Mouse (Mus musculus): ENCODE measurements around the gene Nrg3. TPM values are rescaled to one million over a fixed set of nuclear protein-coding genes. Genes with fewer than 3 reads are reported as not detected.

The Nrg3 gene
- polyA plus RNA-seq, 1 experiment, result not detected

- Histone ChIP-seq H3K4me1 (ENCODE audit: control insufficient read depth, insufficient read depth, low read length) (no peaks in the 10 kb centered on the region), H3K4me3 (replicated peaks; ENCODE audit: extremely low read depth, low read depth, low read length) (no peak overlapping the region)
- TF ChIP-seq CTCF (IDR thresholded peaks at IDR 0.05; ENCODE audit: insufficient read depth, low read length) (no peak), POLR2A (IDR thresholded peaks at IDR 0.05; ENCODE audit: borderline replicate concordance, extremely low read depth, low read depth, low read length) (no peak)
- 72% methylated on average over 1 of the region's 1 CpGs for WGBS
- DNase-seq, result no peak
Observed at GRCm38 (mm10) chr14:38594297-38594696, 878.6 kb downstream of the Nrg3 start.

GRCm38 (mm10) chr14:38576796-38577195 lies 896.1 kb downstream of the Nrg3 start:
- 84% methylated on average over 3 of the region's 3 CpGs for WGBS
- Histone ChIP-seq H3K4me1 (ENCODE audit: control insufficient read depth, insufficient read depth, low read length) (no peaks in the 10 kb centered on the region), H3K4me3 (replicated peaks; ENCODE audit: extremely low read depth, low read depth, low read length) (no peak overlapping the region)
- DNase-seq, result no peak
- TF ChIP-seq POLR2A (IDR thresholded peaks at IDR 0.05; ENCODE audit: borderline replicate concordance, extremely low read depth, low read depth, low read length) (no peak), CTCF (IDR thresholded peaks at IDR 0.05; ENCODE audit: insufficient read depth, low read length) (no peak)

GRCm38 (mm10) chr14:38568184-38568583 lies 904.7 kb downstream of the Nrg3 start:
- WGBS, result 67% methylated on average over 1 of the region's 1 CpGs
- no peak for DNase-seq
- TF ChIP-seq POLR2A (IDR thresholded peaks at IDR 0.05; ENCODE audit: borderline replicate concordance, extremely low read depth, low read depth, low read length) (no peak), CTCF (IDR thresholded peaks at IDR 0.05; ENCODE audit: insufficient read depth, low read length) (no peak)
- Histone ChIP-seq H3K4me1 (ENCODE audit: control insufficient read depth, insufficient read depth, low read length) (no peaks in the 10 kb centered on the region), H3K4me3 (replicated peaks; ENCODE audit: extremely low read depth, low read depth, low read length) (no peak overlapping the region)

GRCm38 (mm10) chr14:38566182-38566581 lies 906.7 kb downstream of the Nrg3 start:
- no peak for DNase-seq
- TF ChIP-seq CTCF (IDR thresholded peaks at IDR 0.05; ENCODE audit: insufficient read depth, low read length) (no peak), POLR2A (IDR thresholded peaks at IDR 0.05; ENCODE audit: borderline replicate concordance, extremely low read depth, low read depth, low read length) (no peak)
- H3K4me3 ChIP-seq (replicated peaks; ENCODE audit: extremely low read depth, low read depth, low read length), result no peak overlapping the region
- no peaks in the 10 kb centered on the region for H3K4me1 ChIP-seq (ENCODE audit: control insufficient read depth, insufficient read depth, low read length)
- WGBS, result 82% methylated on average over 3 of the region's 3 CpGs

GRCm38 (mm10) chr14:38554636-38555035 lies 918.3 kb downstream of the Nrg3 start:
- WGBS, result 69% methylated on average over 1 of the region's 1 CpGs
- H3K4me3 ChIP-seq (replicated peaks; ENCODE audit: extremely low read depth, low read depth, low read length), result no peak overlapping the region
- no peaks in the 10 kb centered on the region for H3K4me1 ChIP-seq (ENCODE audit: control insufficient read depth, insufficient read depth, low read length)
- DNase-seq, result no peak
- TF ChIP-seq CTCF (IDR thresholded peaks at IDR 0.05; ENCODE audit: insufficient read depth, low read length) (no peak), POLR2A (IDR thresholded peaks at IDR 0.05; ENCODE audit: borderline replicate concordance, extremely low read depth, low read depth, low read length) (no peak)

GRCm38 (mm10) chr14:38547257-38547656 lies 925.6 kb downstream of the Nrg3 start:
- H3K4me3 ChIP-seq (replicated peaks; ENCODE audit: extremely low read depth, low read depth, low read length), result no peak overlapping the region
- 71% methylated on average over 2 of the region's 2 CpGs for WGBS
- TF ChIP-seq CTCF (IDR thresholded peaks at IDR 0.05; ENCODE audit: insufficient read depth, low read length) (no peak), POLR2A (IDR thresholded peaks at IDR 0.05; ENCODE audit: borderline replicate concordance, extremely low read depth, low read depth, low read length) (no peak)
- no peak for DNase-seq
- H3K4me1 ChIP-seq (ENCODE audit: control insufficient read depth, insufficient read depth, low read length), result no peaks in the 10 kb centered on the region

- no peak for DNase-seq
- WGBS, result 75% methylated on average over 1 of the region's 1 CpGs
- no peaks in the 10 kb centered on the region for H3K4me1 ChIP-seq (ENCODE audit: control insufficient read depth, insufficient read depth, low read length)
- TF ChIP-seq POLR2A (IDR thresholded peaks at IDR 0.05; ENCODE audit: borderline replicate concordance, extremely low read depth, low read depth, low read length) (no peak), CTCF (IDR thresholded peaks at IDR 0.05; ENCODE audit: insufficient read depth, low read length) (no peak)
- no peak overlapping the region for H3K4me3 ChIP-seq (replicated peaks; ENCODE audit: extremely low read depth, low read depth, low read length)
Observed at GRCm38 (mm10) chr14:38535181-38535580, 937.7 kb downstream of the Nrg3 start.

- H3K4me3 ChIP-seq (replicated peaks; ENCODE audit: extremely low read depth, low read depth, low read length), result no peak overlapping the region
- TF ChIP-seq CTCF (IDR thresholded peaks at IDR 0.05; ENCODE audit: insufficient read depth, low read length), result no peak
- TF ChIP-seq POLR2A (IDR thresholded peaks at IDR 0.05; ENCODE audit: borderline replicate concordance, extremely low read depth, low read depth, low read length), result no peak
- no peaks in the 10 kb centered on the region for H3K4me1 ChIP-seq (ENCODE audit: control insufficient read depth, insufficient read depth, low read length)
- no peak for DNase-seq
Observed at GRCm38 (mm10) chr14:38533495-38533894, 939.4 kb downstream of the Nrg3 start.

GRCm38 (mm10) chr14:38516232-38516631 lies 956.7 kb downstream of the Nrg3 start:
- H3K4me3 ChIP-seq (replicated peaks; ENCODE audit: extremely low read depth, low read depth, low read length), result no peak overlapping the region
- no peak for DNase-seq
- no peak for TF ChIP-seq CTCF (IDR thresholded peaks at IDR 0.05; ENCODE audit: insufficient read depth, low read length)
- no peak for TF ChIP-seq POLR2A (IDR thresholded peaks at IDR 0.05; ENCODE audit: borderline replicate concordance, extremely low read depth, low read depth, low read length)
- WGBS, result 56% methylated on average over 5 of the region's 5 CpGs
- no peaks in the 10 kb centered on the region for H3K4me1 ChIP-seq (ENCODE audit: control insufficient read depth, insufficient read depth, low read length)

- Histone ChIP-seq H3K4me3 (replicated peaks; ENCODE audit: extremely low read depth, low read depth, low read length) (no peak overlapping the region), H3K4me1 (ENCODE audit: control insufficient read depth, insufficient read depth, low read length) (no peaks in the 10 kb centered on the region)
- 92% methylated on average over 2 of the region's 2 CpGs for WGBS
- DNase-seq, result no peak
- TF ChIP-seq CTCF (IDR thresholded peaks at IDR 0.05; ENCODE audit: insufficient read depth, low read length), result no peak
- no peak for TF ChIP-seq POLR2A (IDR thresholded peaks at IDR 0.05; ENCODE audit: borderline replicate concordance, extremely low read depth, low read depth, low read length)
Observed at GRCm38 (mm10) chr14:38509016-38509415, 963.9 kb downstream of the Nrg3 start.
